Mouse (Mus musculus) pancreas, adult 10 weeks (tissue): ENCODE measurements around the gene Olfr1255. TPM values are rescaled to one million over a fixed set of nuclear protein-coding genes. Genes with fewer than 3 reads are reported as not detected.

ENCODE experiments used
- polyA plus RNA-seq: library from polyadenylated mRNA; stranded (reverse); fragments of 350-450 nt; fragmentation: Illumina TruSeq; extraction: RNeasy Lipid Tissue Mini Kit (QIAGEN cat#74804); gene quantifications from one replicate; pipeline ENCODE4 v1.2.3, GENCODE M21; 2015; ENCODE audit warnings: low read depth, low replicate concordance; ENCODE audit not compliant: insufficient read depth

Olfr1255 gene
- polyA plus RNA-seq: not detected

DNA sequence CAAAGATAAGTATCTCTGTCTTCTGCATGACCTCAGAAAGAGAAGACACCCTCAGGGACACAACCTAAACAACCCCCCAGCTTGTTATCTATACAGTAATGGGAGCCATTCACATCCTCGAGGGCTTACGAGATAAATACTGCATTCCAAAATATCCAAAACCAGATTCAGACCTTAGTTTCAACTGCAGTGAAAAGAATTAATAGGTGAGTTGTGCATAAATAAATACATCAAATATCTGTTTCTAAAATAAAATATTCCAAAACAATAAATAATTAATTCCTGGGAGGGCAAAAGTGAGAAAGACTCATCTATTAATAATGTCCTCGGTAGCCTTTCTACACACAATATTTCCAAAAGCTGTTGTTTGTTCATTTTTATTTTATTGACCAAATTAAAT, at the start of gene Olfr1255:
Olfr1255 (plus strand) TSS at position 301 of the 400 bp plus-strand sequence.

GRCm38 (mm10) chr2:89793519-89793918, 18.3 kb upstream of the Olfr1255 start, which contains the start of gene Olfr1254:
Gene Olfr1254 (minus strand): TSS chr2:89793619.

GRCm38 (mm10) chr2:89841455-89841854, 29.6 kb downstream of the Olfr1255 start, which contains the start of gene Olfr1256:
Gene Olfr1256 (minus strand): TSS chr2:89841555.

DNA sequence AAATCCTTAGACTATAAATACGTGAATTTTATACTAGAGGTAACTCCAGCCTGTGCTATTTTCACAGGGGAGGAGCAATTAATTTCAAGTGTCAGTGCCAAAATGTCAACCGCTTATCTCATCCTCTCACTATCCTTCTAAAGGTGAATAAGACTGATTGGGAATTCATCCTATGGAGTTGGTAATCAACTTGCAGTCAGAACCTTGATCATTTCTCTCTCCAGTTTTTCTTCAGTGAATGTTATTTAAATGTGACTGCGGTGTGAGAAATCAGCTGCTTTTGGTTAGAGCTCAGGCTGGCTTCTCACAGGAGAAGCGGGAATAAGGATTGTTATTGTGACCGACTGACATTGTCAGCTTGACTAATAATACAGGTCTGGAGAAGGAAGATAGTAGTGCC, 36.3 kb downstream of the Olfr1255 start, which contains the start of gene Olfr48:
Olfr48 (minus strand) TSS at position 101 of the 400 bp plus-strand sequence.

Other genes with a start within 250 kb of the Olfr1255 start
- not detected for gene Olfr1245, start 233.6 kb upstream of the Olfr1255 start, polyA plus RNA-seq
- gene Olfr1246, start 218.9 kb upstream of the Olfr1255 start, polyA plus RNA-seq: not detected
- gene Olfr1247, start 197.9 kb upstream of the Olfr1255 start, polyA plus RNA-seq: not detected
- gene Olfr1248, start 193.8 kb upstream of the Olfr1255 start, polyA plus RNA-seq: not detected
- not detected for gene Olfr1249, start 177.1 kb upstream of the Olfr1255 start, polyA plus RNA-seq
- gene Olfr1250, start 150.6 kb upstream of the Olfr1255 start, polyA plus RNA-seq: not detected
- not detected for gene Olfr1251, start 140.1 kb upstream of the Olfr1255 start, polyA plus RNA-seq
- gene Olfr1252, start 87.0 kb upstream of the Olfr1255 start, polyA plus RNA-seq: not detected
- not detected for gene Olfr1253, start 55.0 kb upstream of the Olfr1255 start, polyA plus RNA-seq
- gene Olfr1254, start 18.4 kb upstream of the Olfr1255 start, polyA plus RNA-seq: not detected
- gene Olfr1256, start 29.5 kb downstream of the Olfr1255 start, polyA plus RNA-seq: not detected
- not detected for gene Olfr48, start 36.2 kb downstream of the Olfr1255 start, polyA plus RNA-seq
- gene Olfr1257, start 66.4 kb downstream of the Olfr1255 start, polyA plus RNA-seq: not detected
- not detected for gene Olfr1258, start 115.3 kb downstream of the Olfr1255 start, polyA plus RNA-seq
- not detected for gene Olfr1259, start 136.6 kb downstream of the Olfr1255 start, polyA plus RNA-seq
- not detected for gene Olfr1260, start 162.3 kb downstream of the Olfr1255 start, polyA plus RNA-seq
- gene Olfr1261, start 179.2 kb downstream of the Olfr1255 start, polyA plus RNA-seq: not detected
- gene Olfr1262, start 188.1 kb downstream of the Olfr1255 start, polyA plus RNA-seq: not detected
- gene Olfr1263, start 200.1 kb downstream of the Olfr1255 start, polyA plus RNA-seq: not detected
- gene Olfr1264, start 213.5 kb downstream of the Olfr1255 start, polyA plus RNA-seq: not detected
- not detected for gene Olfr1265, start 223.3 kb downstream of the Olfr1255 start, polyA plus RNA-seq